Mouse (Mus musculus) intestine, embryonic 15.5 days (tissue): ENCODE results near the gene Nme9. TPM values are rescaled to one million over a fixed set of nuclear protein-coding genes. Genes with fewer than 3 reads are reported as not detected.

Source experiments
- ATAC-seq: fragments of 200-750 bp; cut with Nextera tagmentation; 2 replicates; pipeline ENCODE4 v1.8.0; 2017; ENCODE audit warnings: moderate TSS enrichment, moderate library complexity
- H3K27ac ChIP-seq: fragments of 300-500 bp; sonication (generic); 2 replicates; pipeline ENCODE4 v1.5.1; 2015; ENCODE audit warnings: mild to moderate bottlenecking, inconsistent platforms
- H3K27me3 ChIP-seq: fragments of 300-500 bp; sonication (generic); replicated peaks from 2 replicates; pipeline ENCODE4 v1.6.1; 2015; ENCODE audit warnings: inconsistent platforms
- H3K36me3 ChIP-seq: fragments of 300-500 bp; sonication (generic); 2 replicates; pipeline ENCODE4 v1.6.1; 2015; ENCODE audit warnings: inconsistent platforms
- H3K4me1 ChIP-seq: fragments of 300-500 bp; sonication (generic); replicated peaks from 2 replicates; pipeline ENCODE4 v1.6.1; 2015; ENCODE audit warnings: inconsistent platforms
- H3K4me2 ChIP-seq: fragments of 300-500 bp; sonication (generic); replicated peaks from 2 replicates; pipeline ENCODE4 v1.6.1; 2015; ENCODE audit warnings: mild to moderate bottlenecking, inconsistent platforms
- H3K4me3 ChIP-seq: fragments of 300-500 bp; sonication (generic); replicated peaks from 2 replicates; pipeline ENCODE4 v1.5.1; 2015; ENCODE audit warnings: inconsistent platforms
- H3K9ac ChIP-seq: fragments of 300-500 bp; sonication (generic); 2 replicates; pipeline ENCODE4 v1.6.1; 2015; ENCODE audit warnings: inconsistent platforms
- H3K9me3 ChIP-seq: fragments of 300-500 bp; sonication (generic); 2 replicates; pipeline ENCODE4 v1.6.1; 2016; ENCODE audit warnings: inconsistent platforms
- WGBS: fragments of 180-500 bp; shearing (Covaris S2); methylation state at CpG from one replicate; pipeline ENCODE4 v1.1.7; 2015; 5-methylcytosine and 5-hydroxymethylcytosine counted together
- polyA plus RNA-seq: library from polyadenylated mRNA; unstranded; fragments of >200 nt; fragmentation: Nextera tagmentation; extraction: Ambion mirVana; gene quantifications from 2 replicates; pipeline ENCODE4 v1.2.1, GENCODE M21; 2015

The Nme9 gene
- 0.25 and 0.33 TPM in 2 replicates for polyA plus RNA-seq

- no peaks in the 10 kb centered on the region; the same call in 1 of the 2 replicates for H3K27me3 ChIP-seq
- no peak within 1 kb of the TSS; the same call in 1 of the 2 replicates for H3K4me3 ChIP-seq
- no peak within 1 kb of the TSS for H3K27ac ChIP-seq
- H3K36me3 ChIP-seq, result no peaks in the 10 kb centered on the region
- H3K9ac ChIP-seq, result no peak within 1 kb of the TSS
- ATAC-seq, result peak; percentile 74; the same call in 1 of the 2 replicates
- no peaks in the 10 kb centered on the region for H3K4me1 ChIP-seq
- peak within 1 kb of the TSS; percentile 48 for H3K4me2 ChIP-seq
- 5% methylated on average over 14 of the region's 14 CpGs for WGBS
- no peaks in the 10 kb centered on the region for H3K9me3 ChIP-seq
Measured at GRCm38 (mm10) chr9:99451161-99451560, at the start of gene Nme9. Gene Nme9 (plus strand): TSS chr9:99451475.

GRCm38 (mm10) chr9:99409280-99409679 is 42.0 kb upstream of the Nme9 start:
- Histone ChIP-seq H3K9me3 (no peaks in the 10 kb centered on the region), H3K27me3 (no peaks in the 10 kb centered on the region), H3K36me3 (no peaks in the 10 kb centered on the region), H3K4me2 (no peak overlapping the region), H3K9ac (no peak overlapping the region), H3K27ac (no peak overlapping the region), H3K4me1 (no peaks in the 10 kb centered on the region), H3K4me3 (no peak overlapping the region)
- WGBS, result 77% methylated on average over 3 of the region's 3 CpGs
- no peak for ATAC-seq

GRCm38 (mm10) chr9:99411093-99411492 is 40.2 kb upstream of the Nme9 start:
- H3K4me3 ChIP-seq, result no peak overlapping the region
- H3K4me2 ChIP-seq, result no peak overlapping the region
- H3K4me1 ChIP-seq, result no peaks in the 10 kb centered on the region
- no peaks in the 10 kb centered on the region for H3K9me3 ChIP-seq
- H3K27ac ChIP-seq, result no peak overlapping the region
- H3K27me3 ChIP-seq, result no peaks in the 10 kb centered on the region
- ATAC-seq, result no peak
- no peaks in the 10 kb centered on the region for H3K36me3 ChIP-seq
- WGBS, result 89% methylated on average over 5 of the region's 5 CpGs
- no peak overlapping the region for H3K9ac ChIP-seq

- Histone ChIP-seq H3K9ac (no peak overlapping the region), H3K9me3 (no peaks in the 10 kb centered on the region), H3K36me3 (no peaks in the 10 kb centered on the region), H3K4me1 (0 out of 2 replicates have a peak, but pooled peaks cover under 1% of the 10 kb centered on the region), H3K4me3 (no peak overlapping the region), H3K4me2 (no peak overlapping the region), H3K27me3 (no peaks in the 10 kb centered on the region), H3K27ac (no peak overlapping the region)
- WGBS, result 89% methylated on average over 4 of the region's 4 CpGs
- ATAC-seq, result no peak
Measured at GRCm38 (mm10) chr9:99411785-99412184, 39.5 kb upstream of the Nme9 start.

GRCm38 (mm10) chr9:99416809-99417208 is 34.5 kb upstream of the Nme9 start:
- ATAC-seq, result no peak
- WGBS, result 78% methylated on average over 3 of the region's 3 CpGs
- Histone ChIP-seq H3K27me3 (no peaks in the 10 kb centered on the region), H3K27ac (no peak overlapping the region), H3K36me3 (no peaks in the 10 kb centered on the region), H3K4me2 (no peak overlapping the region), H3K9ac (no peak overlapping the region), H3K4me3 (no peak overlapping the region), H3K4me1 (0 out of 2 replicates have a peak, but pooled peaks cover 6% of the 10 kb centered on the region), H3K9me3 (no peaks in the 10 kb centered on the region)

- H3K9me3 ChIP-seq, result no peaks in the 10 kb centered on the region
- no peak overlapping the region for H3K9ac ChIP-seq
- no peak overlapping the region for H3K27ac ChIP-seq
- H3K4me1 ChIP-seq, result 0 out of 2 replicates have a peak, but pooled peaks cover 6% of the 10 kb centered on the region
- no peaks in the 10 kb centered on the region for H3K36me3 ChIP-seq
- no peak overlapping the region for H3K4me2 ChIP-seq
- WGBS, result 70% methylated on average over 4 of the region's 4 CpGs
- H3K27me3 ChIP-seq, result no peaks in the 10 kb centered on the region
- no peak overlapping the region for H3K4me3 ChIP-seq
- ATAC-seq, result no peak
Measured at GRCm38 (mm10) chr9:99417288-99417846, 33.9 kb upstream of the Nme9 start.

- ATAC-seq, result no peak
Measured at GRCm38 (mm10) chr9:99418377-99418776, 32.9 kb upstream of the Nme9 start.

GRCm38 (mm10) chr9:99419951-99420701 is 31.1 kb upstream of the Nme9 start:
- Histone ChIP-seq H3K9ac (no peak overlapping the region), H3K27ac (no peak overlapping the region), H3K9me3 (no peaks in the 10 kb centered on the region), H3K27me3 (no peaks in the 10 kb centered on the region), H3K36me3 (no peaks in the 10 kb centered on the region), H3K4me3 (no peak overlapping the region), H3K4me1 (peaks cover 26% of the 10 kb centered on the region), H3K4me2 (no peak overlapping the region)
- no peak for ATAC-seq
- 74% methylated on average over 8 of the region's 8 CpGs for WGBS

More at GRCm38 (mm10) chr9:99418377-99418776, 32.9 kb upstream of the Nme9 start:
- Histone ChIP-seq H3K36me3 (no peaks in the 10 kb centered on the region), H3K4me2 (no peak overlapping the region), H3K27ac (no peak overlapping the region), H3K4me1 (peaks cover 9% of the 10 kb centered on the region; the same call in 1 of the 2 replicates), H3K27me3 (no peaks in the 10 kb centered on the region), H3K9me3 (no peaks in the 10 kb centered on the region), H3K9ac (no peak overlapping the region), H3K4me3 (no peak overlapping the region)
- whole genome bisulfite sequencing, result 75% methylated on average over 5 of the region's 5 CpGs

- H3K4me2 ChIP-seq, result no peak overlapping the region
- no peaks in the 10 kb centered on the region for H3K27me3 ChIP-seq
- 76% methylated on average over 3 of the region's 3 CpGs for WGBS
- H3K4me1 ChIP-seq, result peaks cover 30% of the 10 kb centered on the region
- H3K27ac ChIP-seq, result no peak overlapping the region
- H3K36me3 ChIP-seq, result no peaks in the 10 kb centered on the region
- ATAC-seq, result no peak
- no peak overlapping the region for H3K9ac ChIP-seq
- no peaks in the 10 kb centered on the region for H3K9me3 ChIP-seq
- H3K4me3 ChIP-seq, result no peak overlapping the region
Measured at GRCm38 (mm10) chr9:99421914-99422313, 29.4 kb upstream of the Nme9 start.

- WGBS, result 54% methylated on average over 9 of the region's 9 CpGs
- no peaks in the 10 kb centered on the region for H3K9me3 ChIP-seq
- 0 out of 2 replicates have a peak overlapping the region, but pooled peaks have one; percentile 9 for H3K27ac ChIP-seq
- no peak overlapping the region for H3K4me3 ChIP-seq
- no peak overlapping the region for H3K9ac ChIP-seq
- 0 out of 2 replicates have a peak overlapping the region, but pooled peaks have one; percentile 9 for H3K4me2 ChIP-seq
- no peaks in the 10 kb centered on the region for H3K36me3 ChIP-seq
- no peaks in the 10 kb centered on the region for H3K27me3 ChIP-seq
- ATAC-seq, result peak; percentile 80
- peaks cover 26% of the 10 kb centered on the region for H3K4me1 ChIP-seq
Measured at GRCm38 (mm10) chr9:99423692-99424573, 27.3 kb upstream of the Nme9 start.

- Histone ChIP-seq H3K4me3 (no peak overlapping the region), H3K4me2 (no peak overlapping the region), H3K36me3 (no peaks in the 10 kb centered on the region), H3K4me1 (peaks cover 26% of the 10 kb centered on the region), H3K27me3 (no peaks in the 10 kb centered on the region), H3K27ac (no peak overlapping the region), H3K9me3 (no peaks in the 10 kb centered on the region), H3K9ac (no peak overlapping the region)
- WGBS, result 56% methylated on average over 4 of the region's 4 CpGs
- peak; percentile 43 for ATAC-seq
Measured at GRCm38 (mm10) chr9:99424574-99424863, 26.8 kb upstream of the Nme9 start.

- peak; percentile 16; the same call in 1 of the 2 replicates for ATAC-seq
- Histone ChIP-seq H3K9me3 (no peaks in the 10 kb centered on the region), H3K27me3 (no peaks in the 10 kb centered on the region), H3K27ac (no peak overlapping the region), H3K4me2 (no peak overlapping the region), H3K36me3 (no peaks in the 10 kb centered on the region), H3K9ac (no peak overlapping the region), H3K4me3 (no peak overlapping the region), H3K4me1 (peaks cover 26% of the 10 kb centered on the region)
- WGBS, result 52% methylated on average over 9 of the region's 9 CpGs
Measured at GRCm38 (mm10) chr9:99425262-99425661, 26.0 kb upstream of the Nme9 start.
